Mouse (Mus musculus) Patski (cell line): ENCODE results near the gene Dll1. TPM values are rescaled to one million over a fixed set of nuclear protein-coding genes. Genes with fewer than 3 reads are reported as not detected.

Experiments used
- ATAC-seq: fragments of 100-300 bp; one replicate; pipeline ENCODE4 v1.8.0; 2021
- CTCF ChIA-PET: fragments of 350-600 bp; sonication (Branson Sonifier 250); formaldehyde crosslinking; loops from one replicate; lab custom pipeline; 2022; ENCODE audit warnings: inconsistent platforms; lab: Charles Lee
- POLR2A ChIA-PET: fragments of 350-600 bp; sonication (Branson Sonifier 250); formaldehyde crosslinking; loops from one replicate; lab custom pipeline; 2022; ENCODE audit warnings: antibody characterized with exemption, inconsistent platforms; lab: Charles Lee
- DNase-seq: peaks from one replicate; pipeline ENCODE4 v3.0.0-alpha.2; 2011; ENCODE audit warnings: low read depth, low spot score
- H3K27me3 ChIP-seq: fragments of 371-371 bp; one replicate; pipeline ENCODE4 v1.5.1; 2021
- CTCF ChIP-seq: fragments of 100-300 bp; IDR thresholded peaks from one replicate; pipeline ENCODE4 v1.5.1; 2021
- in situ Hi-C: fragments of 300-500 bp; cut with MboI; formaldehyde crosslinking; loops from 3 replicates; pipeline ENCODE4 v1.11.1; 2018; ENCODE audit warnings: low pct_unique_long_range_greater_than_20kb, mixed read lengths
- polyA plus RNA-seq: library from polyadenylated mRNA; unstranded; gene quantifications from one replicate; pipeline ENCODE4 v1.2.3, GENCODE M21; 2021

Dll1 gene
- 19.7 TPM for polyA plus RNA-seq

DNA sequence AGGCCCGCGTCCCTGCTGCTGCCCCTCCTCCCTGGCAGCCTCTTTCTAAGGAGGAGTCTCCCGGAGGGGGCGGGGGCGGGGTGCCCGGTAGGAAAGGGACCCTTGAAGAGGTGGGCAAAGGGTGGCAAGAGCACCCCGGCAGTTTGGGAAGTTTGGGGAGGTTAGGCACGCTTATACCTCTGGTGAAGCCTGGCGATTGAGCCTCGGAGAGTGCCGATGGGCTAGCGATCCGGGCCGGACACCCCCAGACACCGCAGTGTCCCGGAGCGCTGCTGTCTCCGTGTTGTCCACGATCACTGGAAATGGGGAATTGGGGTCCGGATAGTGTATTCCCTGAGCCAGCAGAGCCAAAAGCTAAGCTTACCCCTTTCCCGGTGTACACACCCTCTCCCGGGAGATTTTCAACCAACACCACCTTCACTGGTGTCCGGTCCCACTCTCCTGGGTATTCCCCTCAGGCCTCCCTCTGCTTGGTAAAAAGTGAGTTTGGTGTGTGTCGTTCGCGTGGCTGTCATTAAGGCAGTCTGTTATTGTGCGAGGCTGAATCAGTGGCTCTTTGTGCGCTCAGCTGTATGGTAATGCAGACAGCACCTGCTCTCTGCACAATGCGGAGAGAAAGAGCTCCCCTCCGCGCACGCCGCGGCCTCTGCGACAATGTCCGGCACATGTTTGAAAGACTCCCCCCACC is at the start of gene Dll1:
Dll1 (minus strand) TSS at position 379 of the 688 bp plus-strand sequence.
- no peaks in the 10 kb centered on the region for H3K27me3 ChIP-seq
- no peak for ATAC-seq

DNA sequence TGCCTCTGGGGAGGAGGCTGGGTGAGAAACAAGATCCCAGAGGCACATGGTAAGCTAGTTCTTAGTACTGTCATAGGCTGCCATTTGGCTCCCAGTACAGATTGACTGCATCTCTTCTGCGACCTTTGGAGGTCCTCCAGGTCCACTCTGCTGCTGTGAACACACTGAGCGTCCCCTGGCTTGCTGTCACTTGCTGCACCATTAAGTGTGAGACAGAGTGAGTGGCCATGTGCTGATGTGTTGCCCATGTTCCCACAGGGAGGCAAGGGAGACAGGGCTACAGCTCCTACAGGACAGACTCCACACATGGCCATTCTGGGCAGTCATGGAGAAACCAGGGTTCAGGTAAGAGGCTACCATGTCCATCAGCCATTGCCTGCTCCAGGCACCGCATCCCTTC is 49.3 kb upstream of the Dll1 start:
- in situ Hi-C loops = no loop called here
- no peaks in the 10 kb centered on the region for H3K27me3 ChIP-seq
- DNase-seq = no peak
- ChIA-PET POLR2A (no interaction called here), CTCF (interaction anchor here (1.0 kb wide), 1 partner anchor 12 kb away, joined by 3 read pairs; no protein-coding TSS in a partner anchor)
- no peak for ATAC-seq
- TF ChIP-seq CTCF = no peak

More for the DNA sequence above, at the start of gene Dll1:
- in situ Hi-C loops = loop anchor here (25.0 kb wide), 1 partner anchor 314 kb away; no protein-coding TSS in a partner anchor
- ChIA-PET CTCF (interaction anchor here (0.7 to 3.0 kb wide), 7 partner anchors 36 to 310 kb away, joined by 3 to 40 read pairs (median 4); no protein-coding TSS in a partner anchor), POLR2A (interaction anchor here (0.5 to 1.1 kb wide), 3 partner anchors 122 to 309 kb away, joined by 3 to 7 read pairs (median 5); no protein-coding TSS in a partner anchor)
- no peak for DNase-seq
- TF ChIP-seq CTCF = no peak

DNA sequence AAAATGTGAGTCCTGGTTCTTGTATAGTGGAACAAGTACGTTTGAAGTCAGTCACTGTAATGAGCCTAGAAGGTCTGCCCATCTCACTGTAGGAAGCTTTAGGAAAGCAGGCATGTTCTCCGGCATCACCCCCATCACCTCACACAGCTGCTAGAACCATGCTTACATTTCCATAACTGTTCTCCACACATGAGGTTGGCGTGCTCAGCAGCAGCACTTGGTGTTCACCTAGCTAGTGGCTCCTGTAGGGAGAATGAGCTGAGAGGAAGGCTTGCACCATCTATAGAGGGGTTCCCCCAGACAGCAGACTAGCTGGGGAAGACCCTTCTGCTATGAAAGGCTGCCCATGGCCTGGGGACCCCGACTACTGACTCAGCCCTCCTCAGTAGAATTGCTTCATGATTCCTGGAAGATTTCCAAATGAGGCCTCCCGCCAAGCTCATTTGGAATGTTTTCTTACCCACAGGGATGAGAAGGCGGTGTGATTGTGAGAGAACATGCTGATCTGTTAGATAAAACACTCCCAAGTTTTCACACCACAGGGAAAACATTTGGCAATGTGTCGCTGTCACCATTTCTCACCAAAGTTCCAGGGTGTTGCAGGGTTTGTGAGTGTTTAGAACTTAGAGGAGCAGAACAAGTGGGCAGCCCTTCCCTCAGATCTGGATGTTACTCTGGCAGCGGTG is 46.6 kb upstream of the Dll1 start:
- ATAC-seq (peak; percentile 76), DNase-seq (peak; percentile 71)
- H3K27me3 ChIP-seq = no peaks in the 10 kb centered on the region
- ChIA-PET CTCF (interaction anchor here (0.7 to 1.7 kb wide), 3 partner anchors 15 to 48 kb away, joined by 3 to 4 read pairs (median 4); partner anchors contain the start of gene Fam120b), POLR2A (no interaction called here)
- no peak for TF ChIP-seq CTCF
- in situ Hi-C loops = loop anchor here (5.0 kb wide), 1 partner anchor 39 kb away; no protein-coding TSS in a partner anchor

DNA sequence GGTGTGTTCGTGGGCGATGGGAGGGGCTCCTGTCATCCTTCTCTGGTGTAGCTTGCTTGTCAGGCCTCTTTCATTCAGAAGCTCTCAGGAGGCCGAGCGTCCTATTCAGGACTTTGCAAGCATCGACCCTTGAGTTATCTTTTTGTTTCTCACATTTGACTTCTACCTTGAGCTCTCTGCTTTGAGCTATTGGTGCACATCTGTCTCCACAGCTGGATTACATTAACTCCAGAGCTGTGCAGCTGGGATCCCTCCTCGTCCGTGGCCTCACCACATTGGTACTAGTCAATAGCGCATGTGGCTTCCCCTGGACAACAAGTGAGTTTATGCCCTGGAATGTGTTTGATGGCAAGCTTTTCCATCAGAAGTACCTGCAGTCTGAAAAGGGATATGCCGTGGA is 46.0 kb upstream of the Dll1 start:
- H3K27me3 ChIP-seq = no peaks in the 10 kb centered on the region
- in situ Hi-C loops = loop anchor here (5.0 kb wide), 1 partner anchor 40 kb away; no protein-coding TSS in a partner anchor
- ChIA-PET CTCF (interaction anchor here (1.0 to 1.7 kb wide), 2 partner anchors 15 to 27 kb away, joined by 4 read pairs; partner anchors contain the start of gene Fam120b), POLR2A (no interaction called here)
- DNase-seq = no peak
- no peak for TF ChIP-seq CTCF
- ATAC-seq = no peak

DNA sequence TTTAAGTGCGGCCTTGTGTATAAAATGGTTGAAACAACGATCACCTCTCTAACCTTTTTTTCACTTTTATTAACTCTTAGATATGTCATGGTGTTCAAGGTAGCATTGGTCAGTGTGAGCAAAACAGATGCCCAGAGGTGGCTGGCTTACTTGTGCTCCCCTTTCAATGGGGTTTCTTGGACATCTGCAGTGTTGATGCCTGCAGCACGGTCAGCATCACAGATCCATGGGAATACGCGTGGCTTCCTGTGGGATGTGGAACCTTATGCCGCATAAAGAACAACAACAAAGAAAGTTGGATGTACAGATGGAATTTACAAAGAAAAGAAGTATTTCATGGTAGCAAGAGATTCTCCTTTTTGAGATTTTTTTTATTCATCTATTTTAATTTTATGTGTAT is 44.8 kb upstream of the Dll1 start:
- in situ Hi-C loops = loop anchor here (5.0 kb wide), 1 partner anchor 41 kb away; no protein-coding TSS in a partner anchor
- CTCF ChIA-PET = no interaction called here
- ATAC-seq (no peak), DNase-seq (no peak)
- POLR2A ChIA-PET = interaction anchor here (0.6 kb wide), 1 partner anchor 137 kb away, joined by 4 read pairs; no protein-coding TSS in a partner anchor
- no peak for TF ChIP-seq CTCF
- no peaks in the 10 kb centered on the region for H3K27me3 ChIP-seq

DNA sequence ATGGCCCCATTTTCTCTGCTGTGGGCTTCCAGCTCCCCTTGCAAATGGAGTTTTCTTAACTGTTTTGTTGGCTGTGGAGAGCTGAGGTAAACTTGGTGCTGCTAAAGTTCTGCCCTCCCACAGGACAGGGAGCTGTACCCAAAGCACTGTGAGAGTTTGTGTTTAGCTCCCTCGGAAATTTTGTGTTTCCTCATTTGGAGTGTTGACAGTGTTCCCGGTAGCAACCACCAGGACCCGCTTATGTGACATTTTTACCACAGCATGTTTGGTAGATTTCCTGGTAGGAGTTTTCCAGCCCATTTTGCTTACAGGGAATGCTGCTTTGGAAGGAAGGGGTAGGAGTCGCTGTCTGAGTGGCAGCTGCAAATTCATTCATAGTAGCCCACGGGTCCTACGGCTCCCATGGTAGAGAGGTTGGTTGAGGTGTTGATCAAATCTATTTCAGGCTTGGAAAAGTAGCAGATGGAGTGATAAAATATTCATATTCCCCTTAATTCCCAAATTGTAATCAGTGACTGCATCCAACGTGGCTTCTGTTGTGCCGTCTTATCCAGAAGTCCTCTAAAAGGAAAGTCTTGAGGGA is 43.4 kb upstream of the Dll1 start:
- ATAC-seq = no peak
- DNase-seq = no peak
- H3K27me3 ChIP-seq = no peaks in the 10 kb centered on the region
- in situ Hi-C loops = loop anchor here (5.0 kb wide), 1 partner anchor 42 kb away; no protein-coding TSS in a partner anchor
- POLR2A ChIA-PET = interaction anchor here (0.7 kb wide), 1 partner anchor 18 kb away, joined by 3 read pairs; no protein-coding TSS in a partner anchor
- TF ChIP-seq CTCF = no peak
- CTCF ChIA-PET = no interaction called here

DNA sequence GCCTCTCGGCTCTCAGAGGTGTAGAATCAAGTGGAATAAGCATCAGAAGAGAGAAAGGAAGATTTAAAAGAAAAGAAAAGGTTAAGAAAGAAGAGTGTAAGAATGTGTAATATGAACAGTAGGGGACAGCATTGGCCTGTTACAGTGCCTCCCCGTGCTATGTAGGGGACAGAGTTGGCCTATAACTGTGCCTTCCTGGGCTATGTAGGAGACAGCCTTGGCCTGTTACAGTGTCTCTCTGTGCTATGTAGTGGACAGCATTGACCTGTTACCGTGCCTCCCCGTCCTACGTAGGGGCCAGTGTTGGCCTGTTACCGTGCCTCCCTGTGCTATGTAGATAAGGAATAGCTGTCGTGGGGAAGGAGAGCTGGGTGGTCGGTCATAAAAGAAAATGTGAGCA is 42.9 kb upstream of the Dll1 start:
- no peak for DNase-seq
- in situ Hi-C loops = no loop called here
- no peaks in the 10 kb centered on the region for H3K27me3 ChIP-seq
- ATAC-seq = no peak
- no peak for TF ChIP-seq CTCF
- POLR2A ChIA-PET = interaction anchor here (0.7 kb wide), 1 partner anchor 18 kb away, joined by 3 read pairs; no protein-coding TSS in a partner anchor
- CTCF ChIA-PET = no interaction called here

DNA sequence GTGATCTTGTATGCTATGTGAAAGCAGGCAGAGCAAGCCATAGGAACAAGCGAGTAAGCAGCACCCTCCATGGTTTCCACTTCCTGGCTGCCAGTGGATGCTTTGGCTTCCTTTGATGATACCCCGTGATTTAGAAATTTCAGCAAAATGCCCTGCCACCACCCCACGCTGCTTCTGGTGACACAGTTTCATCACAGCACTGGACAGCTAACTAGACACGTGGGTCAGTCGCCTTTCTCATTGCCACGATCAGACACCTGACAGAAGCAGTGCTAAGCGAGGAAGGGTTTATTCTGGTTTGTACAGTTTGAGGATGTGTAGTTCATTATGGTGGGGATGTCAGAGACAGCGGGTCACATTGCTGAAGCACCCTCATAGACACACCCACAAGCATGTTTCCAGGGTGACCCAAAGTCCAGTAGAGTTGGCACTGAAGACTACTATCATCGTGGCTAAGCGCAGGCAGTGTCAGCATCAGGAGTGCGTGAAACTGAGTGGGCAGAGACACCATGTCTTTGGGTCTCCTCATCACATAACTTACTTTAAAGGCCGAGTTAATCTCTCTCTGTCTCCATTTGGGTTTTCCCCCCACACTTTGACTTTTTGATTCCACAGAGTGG is 40.0 kb upstream of the Dll1 start:
- no peak for TF ChIP-seq CTCF
- POLR2A ChIA-PET = no interaction called here

DNA sequence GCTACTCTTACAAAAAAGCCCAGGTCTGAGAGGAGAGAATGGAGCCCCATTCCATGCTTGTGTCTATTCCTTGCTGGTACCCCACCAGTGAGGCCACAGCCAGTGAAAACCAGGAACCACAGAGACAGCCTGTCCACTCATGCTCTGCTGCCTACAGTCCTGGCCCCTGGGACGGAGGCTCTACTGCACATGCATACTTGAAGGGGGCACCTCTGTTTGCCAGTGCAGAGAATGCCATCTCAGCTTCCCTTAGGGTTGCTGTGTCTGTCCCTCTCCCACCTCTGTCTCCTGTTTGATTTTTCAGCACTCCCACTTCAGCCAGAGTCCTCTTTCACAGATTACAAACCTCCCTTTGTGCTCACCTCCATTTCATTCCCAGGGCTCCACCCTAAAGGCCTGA is 34.2 kb upstream of the Dll1 start:
- no peak for TF ChIP-seq CTCF
- DNase-seq = no peak
- ATAC-seq = no peak
- ChIA-PET POLR2A (no interaction called here), CTCF (no interaction called here)
- H3K27me3 ChIP-seq = no peaks in the 10 kb centered on the region
- in situ Hi-C loops = no loop called here

More for the DNA sequence above, 40.0 kb upstream of the Dll1 start:
- ATAC-seq = no peak
- H3K27me3 ChIP-seq = no peaks in the 10 kb centered on the region
- CTCF ChIA-PET = interaction anchor here (0.8 kb wide), 1 partner anchor 73 kb away, joined by 3 read pairs; no protein-coding TSS in a partner anchor
- DNase-seq = no peak
- in situ Hi-C loops = no loop called here

DNA sequence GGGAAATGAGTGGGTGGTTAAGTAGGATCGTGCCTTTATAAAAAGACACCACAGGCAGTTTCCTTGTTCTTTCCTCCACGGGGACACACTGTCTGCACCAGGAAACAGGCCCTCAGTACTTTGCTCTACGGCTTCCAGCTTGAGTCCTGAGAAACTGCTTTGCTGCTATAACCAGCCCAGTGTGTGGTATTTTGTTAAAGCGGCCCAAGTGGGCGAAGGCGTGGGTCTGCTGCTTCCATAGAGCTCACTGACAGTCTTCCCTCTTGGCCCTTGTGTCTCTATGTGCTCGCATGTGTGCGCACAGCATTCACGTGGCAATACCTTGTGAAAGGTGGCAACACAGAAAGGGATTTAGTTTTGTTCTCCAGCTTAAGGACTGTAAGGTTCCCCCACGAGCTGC is 32.6 kb upstream of the Dll1 start:
- ChIA-PET POLR2A (no interaction called here), CTCF (interaction anchor here (1.2 to 2.0 kb wide), 2 partner anchors 11 to 13 kb away, joined by 3 to 5 read pairs; partner anchors contain the start of gene Fam120b)
- no peak for DNase-seq
- ATAC-seq = no peak
- TF ChIP-seq CTCF = no peak
- H3K27me3 ChIP-seq = no peaks in the 10 kb centered on the region
- in situ Hi-C loops = no loop called here
